Mouse (Mus musculus) lung, embryonic 16.5 days (tissue): ENCODE measurements at regions not wholly inside any gene's neighbourhood (a gene's known extent, or its start where the extent isn't known, plus 50 kb on each side); places are given as distances from the start of the nearest gene placed in this dataset.
A peak's percentile ranks its signal among the peaks of the same experiment; 100 is the strongest.
"Not testable (repeated sequence)": the region's sequence is repeated elsewhere in the genome, so short reads cannot be mapped to it uniquely, and the experiment has no call there.

Experiments
- ATAC-seq: fragments of 200-750 bp; cut with Nextera tagmentation; 2 replicates; pipeline ENCODE4 v1.8.0; 2017; ENCODE audit warnings: low read depth, mild to moderate bottlenecking, moderate library complexity
- H3K27ac ChIP-seq: fragments of 300-500 bp; sonication (generic); 2 replicates; pipeline ENCODE4 v1.5.1; 2014; ENCODE audit warnings: mild to moderate bottlenecking, control low read depth, low read length
- H3K27me3 ChIP-seq: fragments of 300-500 bp; sonication (generic); 2 replicates; pipeline ENCODE4 v1.6.1; 2014; ENCODE audit warnings: low read depth, low read length, mixed read lengths; ENCODE audit not compliant: control insufficient read depth, insufficient read depth
- H3K36me3 ChIP-seq: fragments of 300-500 bp; sonication (generic); 2 replicates; pipeline ENCODE4 v1.6.1; 2014; ENCODE audit warnings: low read length; ENCODE audit not compliant: control insufficient read depth, insufficient read depth
- H3K4me1 ChIP-seq: fragments of 300-500 bp; sonication (generic); replicated peaks from 2 replicates; pipeline ENCODE4 v1.6.1; 2014; ENCODE audit warnings: low read length, mixed read lengths; ENCODE audit not compliant: control insufficient read depth, insufficient read depth
- H3K4me2 ChIP-seq: fragments of 300-500 bp; sonication (generic); 2 replicates; pipeline ENCODE4 v1.6.1; 2014; ENCODE audit warnings: low read depth, low read length, control low read depth
- H3K4me3 ChIP-seq: fragments of 300-500 bp; sonication (generic); 2 replicates; pipeline ENCODE4 v1.5.1; 2014; ENCODE audit warnings: mild to moderate bottlenecking, low read length, control low read depth
- H3K9ac ChIP-seq: fragments of 300-500 bp; sonication (generic); 2 replicates; pipeline ENCODE4 v1.6.1; 2014; ENCODE audit warnings: low read length, control low read depth
- H3K9me3 ChIP-seq: fragments of 300-500 bp; sonication (generic); 2 replicates; pipeline ENCODE4 v1.6.1; 2016; ENCODE audit warnings: low read length; ENCODE audit not compliant: control insufficient read depth
- WGBS: fragments of 180-500 bp; shearing (Covaris S2); extraction: QIAGEN DNeasy Blood & Tissue Kit; methylation state at CpG from one replicate; pipeline ENCODE4 v1.1.7; 2014; 5-methylcytosine and 5-hydroxymethylcytosine counted together

DNA sequence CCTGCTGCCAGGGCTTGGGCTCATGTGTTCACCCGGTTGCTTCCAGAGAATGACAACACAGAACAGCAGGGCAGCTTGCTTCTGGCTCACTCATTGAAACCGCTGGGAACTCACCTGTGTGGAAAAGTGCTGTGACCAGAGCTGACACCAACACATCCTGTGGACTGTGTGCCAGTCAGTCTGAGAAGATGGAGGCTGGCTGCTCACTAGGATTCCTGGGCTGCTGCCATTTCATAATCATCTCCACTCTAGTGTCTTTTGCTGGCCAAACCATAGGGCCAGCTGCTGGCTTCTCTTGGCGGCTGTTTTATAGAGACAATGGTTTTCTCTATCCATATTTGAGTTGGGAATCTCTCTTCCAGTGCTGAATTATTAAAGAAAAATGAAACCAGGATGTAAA is 138.1 kb downstream of the Brms1l start:
- no peaks in the 10 kb centered on the region for H3K27me3 ChIP-seq
- H3K9me3 ChIP-seq: no peaks in the 10 kb centered on the region
- no peak overlapping the region for H3K4me3 ChIP-seq
- ATAC-seq: no peak
- no peak overlapping the region for H3K4me2 ChIP-seq
- no peak overlapping the region for H3K27ac ChIP-seq
- no peaks in the 10 kb centered on the region for H3K4me1 ChIP-seq
- H3K9ac ChIP-seq: no peak overlapping the region
- 72% methylated on average over 3 of the region's 3 CpGs for WGBS
- no peaks in the 10 kb centered on the region for H3K36me3 ChIP-seq

DNA sequence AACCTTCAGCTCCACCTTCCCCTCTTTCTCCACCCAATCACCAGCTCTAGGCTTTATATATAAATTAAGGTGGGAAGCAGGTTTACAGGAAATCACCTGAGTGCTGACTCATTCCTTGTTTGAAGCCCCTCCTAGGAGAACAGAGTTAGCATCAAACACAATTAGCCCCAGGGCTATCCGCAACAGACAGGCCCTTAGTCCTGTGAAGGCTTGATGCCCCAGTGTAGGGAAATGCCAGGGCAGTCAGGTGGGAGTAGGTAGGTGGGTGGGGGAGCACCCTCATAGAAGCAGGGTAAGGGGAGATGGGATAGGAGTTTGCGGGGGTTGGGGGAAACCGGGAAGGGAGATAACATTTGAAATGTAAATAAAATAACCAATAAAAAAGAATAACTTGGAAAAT is 123.2 kb downstream of the Brms1l start:
- not testable (repeated sequence) for H3K36me3 ChIP-seq, H3K27ac ChIP-seq, H3K27me3 ChIP-seq, ATAC-seq, H3K4me1 ChIP-seq, H3K4me2 ChIP-seq, H3K9ac ChIP-seq, H3K9me3 ChIP-seq, H3K4me3 ChIP-seq
- WGBS: 88% methylated on average over 3 of the region's 3 CpGs

DNA sequence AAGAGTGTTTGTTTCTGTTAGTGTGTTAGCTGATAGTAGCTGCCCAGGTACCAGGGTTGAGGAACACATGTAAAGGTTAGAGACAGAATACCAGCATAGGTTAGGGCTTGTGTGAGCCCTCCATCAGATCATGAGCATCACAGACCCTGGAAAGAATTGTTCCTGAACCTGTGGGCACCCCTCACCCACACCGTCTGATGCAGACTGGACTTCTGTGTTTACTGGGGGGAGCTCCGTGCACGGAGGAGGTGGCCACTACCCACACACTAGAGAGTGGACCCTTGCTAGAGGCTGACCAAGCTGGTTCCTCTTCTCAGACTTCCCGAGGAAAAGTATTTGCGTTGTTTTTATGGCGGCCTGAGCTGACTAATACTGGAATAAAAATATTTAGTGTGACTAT is 104.4 kb downstream of the Brms1l start:
- WGBS: 81% methylated on average over 6 of the region's 6 CpGs

DNA sequence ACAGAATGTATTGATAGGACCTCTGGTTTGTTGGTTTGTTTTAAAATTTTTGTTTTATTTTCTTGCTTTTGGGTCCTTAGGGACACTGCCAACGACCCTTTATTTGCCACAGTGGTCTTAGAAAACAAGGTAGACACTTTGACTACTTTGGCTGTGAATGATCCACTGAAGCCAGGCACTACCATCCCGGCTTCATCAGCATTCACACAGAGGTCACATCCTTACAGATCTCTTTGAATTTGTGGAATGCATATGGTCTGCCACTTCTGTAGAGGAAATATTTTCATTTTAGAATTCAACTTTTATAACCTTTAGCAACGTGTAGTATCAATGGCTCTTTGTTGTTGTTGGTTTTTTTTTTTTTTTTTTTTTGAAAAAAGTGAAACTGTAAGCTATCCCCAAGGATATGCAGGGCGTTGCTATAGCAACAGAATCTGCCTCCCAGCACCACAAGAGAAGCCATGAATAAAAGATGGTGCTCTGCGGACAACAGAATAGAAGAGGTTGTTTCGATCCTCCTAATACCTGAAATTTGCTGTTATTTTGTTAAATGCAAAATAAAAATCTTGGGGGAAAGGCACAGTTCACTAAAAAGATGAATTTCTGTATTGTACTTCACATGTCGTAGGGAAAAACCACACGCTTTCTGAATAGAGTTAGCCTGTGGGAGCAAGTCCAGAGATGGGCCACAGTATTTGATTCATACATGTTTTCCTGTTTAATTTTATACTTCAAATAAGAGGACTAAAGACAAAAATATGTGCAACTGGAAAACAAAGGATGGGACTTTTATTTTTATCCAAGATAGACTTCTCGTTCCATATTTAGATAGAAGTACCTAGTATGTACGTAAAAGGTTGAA is 103.4 kb downstream of the Brms1l start:
- H3K4me1 ChIP-seq: no peaks in the 10 kb centered on the region
- no peak overlapping the region for H3K27ac ChIP-seq
- no peak overlapping the region for H3K9ac ChIP-seq
- H3K36me3 ChIP-seq: no peaks in the 10 kb centered on the region
- WGBS: 65% methylated on average over 10 of the region's 10 CpGs
- no peaks in the 10 kb centered on the region for H3K27me3 ChIP-seq
- H3K9me3 ChIP-seq: no peaks in the 10 kb centered on the region
- no peak overlapping the region for H3K4me3 ChIP-seq
- no peak overlapping the region for H3K4me2 ChIP-seq
- ATAC-seq: no peak

More for the DNA sequence above, 104.4 kb downstream of the Brms1l start:
- ATAC-seq: no peak
- H3K36me3 ChIP-seq: no peaks in the 10 kb centered on the region
- H3K27ac ChIP-seq: no peak overlapping the region
- H3K4me2 ChIP-seq: no peak overlapping the region
- no peaks in the 10 kb centered on the region for H3K27me3 ChIP-seq
- no peak overlapping the region for H3K4me3 ChIP-seq
- H3K9ac ChIP-seq: no peak overlapping the region
- H3K9me3 ChIP-seq: no peaks in the 10 kb centered on the region
- H3K4me1 ChIP-seq: no peaks in the 10 kb centered on the region

DNA sequence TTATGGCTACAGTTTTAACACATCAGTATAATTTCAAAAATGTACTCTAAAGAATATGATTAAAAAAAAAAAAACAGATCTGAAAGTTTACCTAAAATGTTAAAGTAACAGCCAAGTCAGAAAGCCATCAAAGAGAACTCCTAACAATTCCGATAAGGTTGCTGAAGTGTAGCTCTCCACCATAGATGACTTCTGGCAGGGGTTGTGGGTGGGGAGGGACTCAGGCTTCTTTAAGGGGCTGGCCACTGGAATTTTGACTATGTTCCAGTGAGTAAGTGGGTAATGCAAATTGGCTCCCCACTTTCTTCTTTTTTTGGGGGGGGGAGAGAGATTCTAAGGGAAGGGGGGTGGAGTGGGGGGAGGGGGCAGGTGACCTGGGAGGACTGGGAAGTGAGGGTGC is 98.0 kb downstream of the Brms1l start:
- ATAC-seq: peak; percentile 80; the same call in 1 of the 2 replicates
- Histone ChIP-seq H3K4me3 (no peak overlapping the region), H3K36me3 (no peaks in the 10 kb centered on the region), H3K27ac (peak overlapping the region; percentile 89), H3K4me1 (no peaks in the 10 kb centered on the region; the same call in 1 of the 2 replicates), H3K27me3 (no peaks in the 10 kb centered on the region), H3K9ac (no peak overlapping the region), H3K9me3 (no peaks in the 10 kb centered on the region), H3K4me2 (peak overlapping the region; percentile 22; the same call in 1 of the 2 replicates)
- 41% methylated on average over 1 of the region's 1 CpGs for WGBS

DNA sequence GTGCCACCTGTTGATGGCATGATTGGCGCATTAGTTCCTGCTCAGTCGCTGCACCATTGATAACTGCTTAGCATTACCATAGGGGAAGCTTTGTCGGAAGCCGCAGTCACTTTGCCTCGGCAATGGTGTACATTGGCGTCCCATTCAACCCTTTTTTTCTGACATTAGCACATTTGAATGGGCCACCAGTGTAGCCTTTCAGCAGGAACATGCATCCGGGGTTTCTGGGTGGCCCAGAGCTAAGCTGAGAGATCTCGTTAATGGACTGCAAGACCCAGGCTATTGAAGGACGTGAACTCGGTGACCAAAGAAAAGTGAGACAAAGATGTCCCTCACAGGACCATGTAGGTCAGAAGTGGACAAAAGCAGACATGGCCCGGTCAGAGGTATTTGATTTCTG is 97.3 kb downstream of the Brms1l start:
- no peaks in the 10 kb centered on the region; the same call in 1 of the 2 replicates for H3K4me1 ChIP-seq
- 58% methylated on average over 11 of the region's 11 CpGs for WGBS
- no peaks in the 10 kb centered on the region for H3K9me3 ChIP-seq
- H3K27ac ChIP-seq: peak overlapping the region; percentile 89
- no peak overlapping the region for H3K4me3 ChIP-seq
- H3K9ac ChIP-seq: no peak overlapping the region
- H3K27me3 ChIP-seq: no peaks in the 10 kb centered on the region
- no peak for ATAC-seq
- H3K4me2 ChIP-seq: peak overlapping the region; percentile 22; the same call in 1 of the 2 replicates
- no peaks in the 10 kb centered on the region for H3K36me3 ChIP-seq

DNA sequence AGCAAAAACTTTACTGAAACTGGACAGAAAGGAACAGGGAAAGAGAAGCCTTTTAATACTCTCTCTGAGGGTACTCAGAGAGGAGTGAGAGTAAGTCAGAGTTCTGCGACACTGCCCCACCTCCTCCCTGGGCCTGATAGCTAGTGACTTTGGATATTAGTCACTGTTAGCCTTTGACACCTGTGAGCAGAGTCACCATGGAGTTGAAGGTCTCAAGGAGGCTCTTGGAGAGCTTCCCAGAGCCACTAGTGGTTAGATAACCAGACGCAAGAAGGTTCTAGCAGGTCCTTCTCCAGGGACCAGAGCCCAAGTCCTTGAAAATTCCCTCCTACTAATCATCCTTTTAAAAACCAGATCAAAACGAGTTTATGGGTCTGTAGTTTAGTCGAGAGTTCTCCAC is 94.3 kb downstream of the Brms1l start:
- WGBS: 39% methylated on average over 4 of the region's 4 CpGs
- ATAC-seq: peak; percentile 86
- peak overlapping the region; percentile 59; the same call in 1 of the 2 replicates for H3K27ac ChIP-seq

DNA sequence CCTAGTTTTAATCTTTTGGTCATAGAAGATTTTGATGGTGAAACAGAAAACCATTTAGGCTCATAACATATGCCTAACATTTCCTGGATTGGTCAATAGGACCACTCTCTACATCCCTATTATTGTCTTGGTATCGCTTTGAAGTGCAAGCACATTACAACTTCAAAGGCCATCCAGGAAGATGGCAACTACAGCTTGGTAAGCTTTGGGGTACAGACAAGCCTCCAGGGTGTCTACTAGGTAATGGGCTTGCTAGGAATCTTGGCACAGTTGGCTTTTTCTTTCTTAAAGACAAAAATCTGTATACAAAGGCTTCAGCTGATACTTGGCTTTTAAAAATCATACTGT is 90.8 kb downstream of the Brms1l start:
- Histone ChIP-seq H3K27me3 (no peaks in the 10 kb centered on the region), H3K36me3 (no peaks in the 10 kb centered on the region), H3K27ac (no peak overlapping the region), H3K4me3 (no peak overlapping the region), H3K9me3 (no peaks in the 10 kb centered on the region), H3K4me1 (no peaks in the 10 kb centered on the region), H3K4me2 (no peak overlapping the region), H3K9ac (no peak overlapping the region)
- 93% methylated on average over 1 of the region's 1 CpGs for WGBS
- no peak for ATAC-seq

More for the DNA sequence above, 94.3 kb downstream of the Brms1l start:
- H3K9ac ChIP-seq: no peak overlapping the region
- H3K9me3 ChIP-seq: no peaks in the 10 kb centered on the region
- no peak overlapping the region for H3K4me2 ChIP-seq
- H3K4me1 ChIP-seq: no peaks in the 10 kb centered on the region; the same call in 1 of the 2 replicates
- no peak overlapping the region for H3K4me3 ChIP-seq
- no peaks in the 10 kb centered on the region for H3K27me3 ChIP-seq
- no peaks in the 10 kb centered on the region for H3K36me3 ChIP-seq

DNA sequence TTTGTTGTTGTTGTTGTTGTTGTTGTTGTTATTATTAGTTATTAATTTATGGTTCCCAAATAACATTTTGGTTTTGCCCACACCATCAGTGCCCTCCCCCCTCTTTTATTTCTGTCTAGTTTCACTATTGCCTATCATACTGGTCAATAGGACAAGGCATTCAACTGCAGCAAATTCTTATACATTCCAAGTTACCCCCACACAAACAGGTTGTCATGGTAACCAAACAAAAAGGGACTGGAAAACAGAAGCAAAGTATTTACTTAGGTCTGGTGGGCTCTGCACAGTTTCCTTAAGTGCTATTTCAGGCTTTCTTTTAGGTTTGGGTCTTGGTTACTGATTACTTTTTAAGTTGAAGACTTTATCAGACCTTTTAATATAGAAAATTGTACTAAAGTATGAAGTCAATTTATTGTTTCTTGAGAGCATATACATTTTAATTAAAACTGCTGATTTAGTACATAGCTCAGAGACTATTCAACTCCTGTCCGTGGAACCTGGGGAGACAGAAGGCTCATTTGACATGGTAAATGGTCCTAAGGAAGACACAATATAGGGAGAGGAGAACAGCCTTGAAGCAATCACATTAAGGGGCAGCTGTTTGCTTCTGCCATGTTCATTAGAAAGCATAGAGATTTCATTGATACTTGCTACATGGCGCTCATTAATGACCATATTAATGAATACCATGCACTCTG is 90.3 kb downstream of the Brms1l start:
- H3K4me3 ChIP-seq: no peak overlapping the region
- no peak for ATAC-seq
- no peak overlapping the region for H3K27ac ChIP-seq
- no peaks in the 10 kb centered on the region for H3K27me3 ChIP-seq
- 67% methylated on average over 2 of the region's 2 CpGs for WGBS
- no peak overlapping the region for H3K9ac ChIP-seq
- no peak overlapping the region for H3K4me2 ChIP-seq
- no peaks in the 10 kb centered on the region for H3K4me1 ChIP-seq
- no peaks in the 10 kb centered on the region for H3K36me3 ChIP-seq
- no peaks in the 10 kb centered on the region for H3K9me3 ChIP-seq
